Mouse (Mus musculus): ENCODE data around the gene Hsd3b4.
"Not testable (repeated sequence)": the region's sequence is repeated elsewhere in the genome, so short reads cannot be mapped to it uniquely, and the experiment has no call there.

DNA sequence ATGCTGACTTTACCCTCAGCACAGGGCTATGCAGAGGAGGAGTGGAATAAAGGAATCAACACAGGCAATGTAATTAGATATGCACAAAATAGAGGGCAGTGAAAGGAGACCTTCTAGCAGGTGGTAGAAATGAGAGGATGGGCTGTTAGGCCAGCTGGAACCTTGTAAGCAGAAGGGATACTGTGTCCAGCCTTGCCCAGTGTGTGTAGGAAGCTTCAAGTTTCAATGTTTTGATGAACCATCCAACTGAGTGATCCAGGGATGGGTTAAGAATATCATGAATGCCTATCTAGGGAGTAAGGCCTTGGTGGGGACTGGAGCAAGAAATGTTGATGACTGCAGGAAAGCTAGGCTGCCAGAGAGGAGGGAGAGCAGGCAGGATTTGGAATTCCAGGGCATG is 15.3 kb downstream of the Hsd3b4 start:
- TF ChIP-seq GATA1, TAL1 (IDR thresholded peaks at IDR 0.05; ENCODE audit: low read length): not testable (repeated sequence)

Measured in erythroblast, embryonic 14.5 days (primary cell).